Mouse (Mus musculus) G1E (cell line): ENCODE measurements around the gene Lrtm2.

Source experiments
- CTCF ChIP-seq: IDR thresholded peaks from 2 replicates; pipeline ENCODE4 v1.5.1; 2012; ENCODE audit warnings: low read depth, low read length, inconsistent platforms, mixed read lengths
- GATA1 ChIP-seq: IDR thresholded peaks from 2 replicates; pipeline ENCODE4 v1.6.1; 2012; ENCODE audit warnings: borderline replicate concordance, low read length, inconsistent platforms, mixed read lengths
- GATA2 ChIP-seq: IDR thresholded peaks from 2 replicates; pipeline ENCODE4 v1.6.1; 2012; ENCODE audit warnings: low read depth, low read length, inconsistent platforms, borderline replicate concordance
- TAL1 ChIP-seq: conservative IDR thresholded peaks from 2 replicates; pipeline ENCODE4 v1.6.1; 2012; ENCODE audit warnings: low read depth, low read length, inconsistent platforms, mixed read lengths

DNA sequence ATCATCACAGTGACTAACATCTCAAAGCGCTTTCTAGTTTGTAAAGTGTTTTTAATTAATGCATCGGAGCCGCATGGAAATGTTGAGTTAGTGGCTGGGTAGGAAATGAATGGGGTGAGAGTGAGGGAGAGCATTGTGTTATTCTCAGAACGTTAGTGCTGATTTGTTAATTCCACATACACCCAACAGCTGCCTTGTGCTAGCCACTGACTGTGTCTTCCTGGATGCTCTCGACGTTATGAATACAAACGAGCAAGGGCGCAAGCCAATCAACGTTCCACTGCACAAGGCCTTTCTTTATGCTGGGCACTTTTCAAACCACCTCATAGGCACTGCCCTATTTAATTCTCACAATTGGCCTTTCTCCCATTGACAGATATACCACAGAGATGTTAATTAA lies 11.8 kb downstream of the Lrtm2 start:
- TF ChIP-seq CTCF = no peak
- no peak for TF ChIP-seq GATA1
- no peak for TF ChIP-seq TAL1
- TF ChIP-seq GATA2 = no peak
